Mouse (Mus musculus) B cell, adult (primary cell): ENCODE data around the gene Tspan4. TPM values are rescaled to one million over a fixed set of nuclear protein-coding genes. Genes with fewer than 3 reads are reported as not detected.

Experiments
- total RNA-seq: library from RNA; stranded (reverse); gene quantifications from 4 replicates; pipeline ENCODE4 v1.2.4, GENCODE M21; 2023; ENCODE audit not compliant: inconsistent age

Gene Tspan4
- total RNA-seq, result 2.1 to 4.1 TPM (median 3.3 TPM) in 4 replicates

GRCm38 (mm10) chr7:141475011-141475804 is at the start of gene Tspan4, which contains the start of gene Polr2l:
Gene Tspan4 (plus strand): TSS chr7:141475240.
Gene Polr2l (minus strand): TSS chr7:141475132.

GRCm38 (mm10) chr7:141429310-141429709 is 45.7 kb upstream of the Tspan4 start, which contains the start of gene Cend1:
Gene Cend1 (minus strand): TSS chr7:141429491.

GRCm38 (mm10) chr7:141437178-141438120 is 37.6 kb upstream of the Tspan4 start, which contains the start of gene Slc25a22:
Gene Slc25a22 (minus strand): TSS chr7:141437892.

GRCm38 (mm10) chr7:141443828-141444237 is 31.2 kb upstream of the Tspan4 start, which contains the start of gene Pidd1:
Gene Pidd1 (minus strand): TSS chr7:141444025.

GRCm38 (mm10) chr7:141447110-141447991 is 27.7 kb upstream of the Tspan4 start, which contains the start of gene Rplp2:
Gene Rplp2 (plus strand): TSS chr7:141447370.

GRCm38 (mm10) chr7:141454967-141455551 is 20.0 kb upstream of the Tspan4 start, which contains the start of gene Pnpla2:
Gene Pnpla2 (plus strand): TSS chr7:141455198.

GRCm38 (mm10) chr7:141460391-141461113 is 14.5 kb upstream of the Tspan4 start, which contains the start of gene Cracr2b:
Gene Cracr2b (plus strand): TSS chr7:141461094.

GRCm38 (mm10) chr7:141467230-141468030 is 7.6 kb upstream of the Tspan4 start, which contains the start of gene Cd151:
Gene Cd151 (plus strand): TSS chr7:141467392.

GRCm38 (mm10) chr7:141539556-141540311 is 64.7 kb downstream of the Tspan4 start, which contains the start of gene Chid1:
Gene Chid1 (minus strand): TSS chr7:141539857.

Other genes with a start within 250 kb of the Tspan4 start
- 136 to 148 TPM (median 141 TPM) in 4 replicates for gene Phrf1, start 246.5 kb upstream of the Tspan4 start, total RNA-seq
- gene Irf7, start 208.8 kb upstream of the Tspan4 start, total RNA-seq, result 32.3 to 66.0 TPM (median 40.5 TPM) in 4 replicates
- gene Cdhr5, start 198.5 kb upstream of the Tspan4 start, total RNA-seq, result not detected in 4 replicates
- not detected in 4 replicates for gene Sct, start 196.1 kb upstream of the Tspan4 start, total RNA-seq
- gene Drd4, start 183.2 kb upstream of the Tspan4 start, total RNA-seq, result not detected in 4 replicates
- 33.9 to 38.7 TPM (median 37.0 TPM) in 4 replicates for gene Deaf1, start 147.6 kb upstream of the Tspan4 start, total RNA-seq
- 14.7 to 20.5 TPM (median 19.9 TPM) in 4 replicates for gene Tmem80, start 147.5 kb upstream of the Tspan4 start, total RNA-seq
- gene Eps8l2, start 136.4 kb upstream of the Tspan4 start, total RNA-seq, result 1.2 TPM in 1 of 4 replicates, not detected in the others
- gene Taldo1, start 83.0 kb upstream of the Tspan4 start, total RNA-seq, result 139 to 149 TPM (median 140 TPM) in 4 replicates
- gene Gatd1, start 61.1 kb upstream of the Tspan4 start, total RNA-seq, result 34.1 to 35.8 TPM (median 34.8 TPM) in 4 replicates
- not detected in 4 replicates for gene Cend1, start 45.7 kb upstream of the Tspan4 start, total RNA-seq
- gene Slc25a22, start 37.3 kb upstream of the Tspan4 start, total RNA-seq, result 44.4 to 46.9 TPM (median 46.3 TPM) in 4 replicates
- 5.6 to 6.9 TPM (median 6.6 TPM) in 4 replicates for gene Pidd1, start 31.2 kb upstream of the Tspan4 start, total RNA-seq
- 2,310 to 2,622 TPM (median 2,359 TPM) in 4 replicates for gene Rplp2, start 27.9 kb upstream of the Tspan4 start, total RNA-seq
- 49.9 to 60.8 TPM (median 54.8 TPM) in 4 replicates for gene Pnpla2, start 20.0 kb upstream of the Tspan4 start, total RNA-seq
- gene Cracr2b, start 14.1 kb upstream of the Tspan4 start, total RNA-seq, result not detected in 4 replicates
- gene Cd151, start 7.8 kb upstream of the Tspan4 start, total RNA-seq, result 8.1 to 14.8 TPM (median 10.3 TPM) in 4 replicates
- gene Polr2l, start 108 bp upstream of the Tspan4 start, total RNA-seq, result 16.3 to 21.7 TPM (median 16.8 TPM) in 4 replicates
- 21.3 to 25.0 TPM (median 22.2 TPM) in 4 replicates for gene Chid1, start 64.6 kb downstream of the Tspan4 start, total RNA-seq
- gene Ap2a2, start 86.9 kb downstream of the Tspan4 start, total RNA-seq, result 37.2 to 43.5 TPM (median 39.6 TPM) in 4 replicates
- not detected in 4 replicates for gene Muc6, start 180.1 kb downstream of the Tspan4 start, total RNA-seq
- not detected in 4 replicates for gene Muc2, start 215.1 kb downstream of the Tspan4 start, total RNA-seq